Mouse (Mus musculus): ENCODE results near the gene Tbc1d9.

DNA sequence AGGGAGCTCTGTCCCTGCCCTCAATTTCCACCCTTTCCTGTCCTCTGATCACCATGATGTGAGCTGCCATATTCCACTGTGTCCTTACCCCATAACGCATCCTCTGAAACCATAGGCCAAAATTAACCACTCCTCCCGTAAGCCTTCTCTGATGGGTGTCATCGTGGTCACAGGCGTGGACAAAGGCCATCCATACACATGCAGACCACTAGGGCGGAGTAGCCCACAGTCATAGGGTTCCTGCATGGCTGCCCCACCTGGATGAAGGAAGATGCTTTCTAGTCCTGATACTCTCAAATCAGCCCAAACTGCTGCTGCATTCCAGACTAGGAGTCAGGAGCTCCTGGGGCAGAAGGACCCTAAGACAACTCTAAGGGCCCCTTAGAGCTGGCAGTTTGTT lies 92.5 kb downstream of the Tbc1d9 start:
- TF ChIP-seq GATA1 (IDR thresholded peaks at IDR 0.05; ENCODE audit: borderline replicate concordance, low read length) (no peak), FLI1 (IDR thresholded peaks at IDR 0.05; ENCODE audit: low read length) (no peak)

All from megakaryocyte, embryonic 14.5 days (primary cell).